Mouse (Mus musculus): Measurements from ENCODE around the gene Pnmal1. TPM values are rescaled to one million over a fixed set of nuclear protein-coding genes. Genes with fewer than 3 reads are reported as not detected.

Pnmal1 gene
- polyA plus RNA-seq, 1 experiment from 2014 or later = 53.1 TPM

GRCm38 (mm10) chr7:16993651-16994399, 34.3 kb downstream of the Pnmal1 start:
- Histone ChIP-seq H3K36me3 (no peaks in the 10 kb centered on the region), H3K9me3 (no peaks in the 10 kb centered on the region), H3K4me3 (peak overlapping the region; percentile 41), H3K27ac (replicated peaks) (peak overlapping the region; percentile 57), H3K4me1 (peaks cover 38% of the 10 kb centered on the region), H3K27me3 (no peaks in the 10 kb centered on the region), H3K4me2 (replicated peaks) (peak overlapping the region; percentile 48), H3K9ac (replicated peaks) (peak overlapping the region; percentile 44)
- peak; percentile 88 for ATAC-seq (replicated peaks)
- WGBS = 3% methylated on average over 27 of the region's 27 CpGs

- H3K4me2 ChIP-seq (replicated peaks) = peak overlapping the region; percentile 48
- no peak for ATAC-seq (replicated peaks)
Measured at GRCm38 (mm10) chr7:16994400-16994799, 34.9 kb downstream of the Pnmal1 start.

GRCm38 (mm10) chr7:16995345-16995744, 35.9 kb downstream of the Pnmal1 start:
- Histone ChIP-seq H3K27me3 (no peaks in the 10 kb centered on the region), H3K4me1 (peaks cover 38% of the 10 kb centered on the region), H3K36me3 (no peaks in the 10 kb centered on the region), H3K9ac (replicated peaks) (no peak overlapping the region), H3K4me2 (replicated peaks) (peak overlapping the region; percentile 48), H3K4me3 (peak overlapping the region; percentile 41; the same call in 1 of the 2 replicates), H3K27ac (replicated peaks) (0 out of 2 replicates have a peak overlapping the region, but pooled peaks have one; percentile 19), H3K9me3 (no peaks in the 10 kb centered on the region)
- ATAC-seq (replicated peaks) = no peak
- WGBS = 84% methylated on average over 4 of the region's 4 CpGs

More at GRCm38 (mm10) chr7:16994400-16994799, 34.9 kb downstream of the Pnmal1 start:
- no peaks in the 10 kb centered on the region for H3K36me3 ChIP-seq
- H3K4me1 ChIP-seq = peaks cover 41% of the 10 kb centered on the region
- H3K27me3 ChIP-seq = no peaks in the 10 kb centered on the region
- H3K4me3 ChIP-seq = peak overlapping the region; percentile 41
- H3K9me3 ChIP-seq = no peaks in the 10 kb centered on the region
- H3K27ac ChIP-seq (replicated peaks) = peak overlapping the region; percentile 57
- peak overlapping the region; percentile 44 for H3K9ac ChIP-seq (replicated peaks)
- WGBS = 7% methylated on average over 20 of the region's 20 CpGs

GRCm38 (mm10) chr7:16999233-16999632, 39.8 kb downstream of the Pnmal1 start:
- Histone ChIP-seq H3K9ac (replicated peaks) (no peak overlapping the region), H3K27me3 (no peaks in the 10 kb centered on the region), H3K36me3 (0 out of 2 replicates have a peak, but pooled peaks cover 2% of the 10 kb centered on the region), H3K4me2 (replicated peaks) (no peak overlapping the region), H3K4me3 (no peak overlapping the region), H3K4me1 (peaks cover 16% of the 10 kb centered on the region), H3K9me3 (no peaks in the 10 kb centered on the region), H3K27ac (replicated peaks) (no peak overlapping the region)
- 75% methylated on average over 4 of the region's 4 CpGs for WGBS
- no peak for ATAC-seq (replicated peaks)

GRCm38 (mm10) chr7:16999650-17000049, 40.2 kb downstream of the Pnmal1 start:
- no peak overlapping the region for H3K9ac ChIP-seq (replicated peaks)
- peaks cover 11% of the 10 kb centered on the region for H3K4me1 ChIP-seq
- no peak overlapping the region for H3K4me3 ChIP-seq
- no peaks in the 10 kb centered on the region for H3K9me3 ChIP-seq
- WGBS = 23% methylated on average over 4 of the region's 4 CpGs
- no peak for ATAC-seq (replicated peaks)
- H3K36me3 ChIP-seq = peaks cover 6% of the 10 kb centered on the region
- no peaks in the 10 kb centered on the region for H3K27me3 ChIP-seq
- H3K4me2 ChIP-seq (replicated peaks) = no peak overlapping the region
- no peak overlapping the region for H3K27ac ChIP-seq (replicated peaks)

- peaks cover 5% of the 10 kb centered on the region for H3K4me1 ChIP-seq
- no peaks in the 10 kb centered on the region for H3K27me3 ChIP-seq
- no peaks in the 10 kb centered on the region for H3K9me3 ChIP-seq
- peak; percentile 67 for ATAC-seq (replicated peaks)
- 13% methylated on average over 7 of the region's 7 CpGs for WGBS
- 0 out of 2 replicates have a peak overlapping the region, but pooled peaks have one; percentile 17 for H3K27ac ChIP-seq (replicated peaks)
- peaks cover 35% of the 10 kb centered on the region for H3K36me3 ChIP-seq
- no peak overlapping the region for H3K4me2 ChIP-seq (replicated peaks)
- no peak overlapping the region for H3K9ac ChIP-seq (replicated peaks)
- H3K4me3 ChIP-seq = no peak overlapping the region
Measured at GRCm38 (mm10) chr7:17002375-17003195, 43.1 kb downstream of the Pnmal1 start.

- Histone ChIP-seq H3K4me2 (replicated peaks) (no peak overlapping the region), H3K27ac (replicated peaks) (0 out of 2 replicates have a peak overlapping the region, but pooled peaks have one; percentile 17), H3K4me3 (no peak overlapping the region), H3K9ac (replicated peaks) (no peak overlapping the region), H3K9me3 (no peaks in the 10 kb centered on the region), H3K27me3 (no peaks in the 10 kb centered on the region), H3K36me3 (peaks cover 43% of the 10 kb centered on the region), H3K4me1 (peaks cover 5% of the 10 kb centered on the region)
- WGBS = 87% methylated on average over 7 of the region's 7 CpGs
- no peak for ATAC-seq (replicated peaks)
Measured at GRCm38 (mm10) chr7:17003230-17003960, 43.9 kb downstream of the Pnmal1 start.

GRCm38 (mm10) chr7:17004716-17005115, 45.2 kb downstream of the Pnmal1 start:
- H3K9me3 ChIP-seq = no peaks in the 10 kb centered on the region
- H3K4me2 ChIP-seq (replicated peaks) = no peak overlapping the region
- H3K27ac ChIP-seq (replicated peaks) = no peak overlapping the region
- no peak overlapping the region for H3K4me3 ChIP-seq
- H3K4me1 ChIP-seq = no peaks in the 10 kb centered on the region; the same call in 1 of the 2 replicates
- no peak for ATAC-seq (replicated peaks)
- WGBS = 82% methylated on average over 7 of the region's 7 CpGs
- H3K9ac ChIP-seq (replicated peaks) = no peak overlapping the region
- H3K36me3 ChIP-seq = peaks cover 54% of the 10 kb centered on the region
- H3K27me3 ChIP-seq = no peaks in the 10 kb centered on the region

GRCm38 (mm10) chr7:17007300-17007699, 47.8 kb downstream of the Pnmal1 start:
- no peak overlapping the region for H3K9ac ChIP-seq (replicated peaks)
- no peaks in the 10 kb centered on the region for H3K4me1 ChIP-seq
- no peak overlapping the region for H3K4me2 ChIP-seq (replicated peaks)
- H3K36me3 ChIP-seq = peaks cover 75% of the 10 kb centered on the region
- no peak for ATAC-seq (replicated peaks)
- no peak overlapping the region for H3K4me3 ChIP-seq
- no peaks in the 10 kb centered on the region for H3K9me3 ChIP-seq
- WGBS = 83% methylated on average over 4 of the region's 4 CpGs
- H3K27ac ChIP-seq (replicated peaks) = no peak overlapping the region
- no peaks in the 10 kb centered on the region for H3K27me3 ChIP-seq

- no peak overlapping the region for H3K9ac ChIP-seq (replicated peaks)
- no peak overlapping the region for H3K4me2 ChIP-seq (replicated peaks)
- no peaks in the 10 kb centered on the region for H3K9me3 ChIP-seq
- WGBS = 92% methylated on average over 16 of the region's 16 CpGs
- peaks cover 90% of the 10 kb centered on the region for H3K36me3 ChIP-seq
- no peak for ATAC-seq (replicated peaks)
- H3K27me3 ChIP-seq = no peaks in the 10 kb centered on the region
- H3K4me1 ChIP-seq = no peaks in the 10 kb centered on the region
- H3K27ac ChIP-seq (replicated peaks) = no peak overlapping the region
- no peak overlapping the region for H3K4me3 ChIP-seq
Measured at GRCm38 (mm10) chr7:17009326-17010009, 50.0 kb downstream of the Pnmal1 start.

GRCm38 (mm10) chr7:17010010-17010347, 50.5 kb downstream of the Pnmal1 start:
- Histone ChIP-seq H3K36me3 (peaks cover 90% of the 10 kb centered on the region), H3K27ac (replicated peaks) (no peak overlapping the region)
- ATAC-seq (replicated peaks) = no peak

More at GRCm38 (mm10) chr7:17010010-17010347, 50.5 kb downstream of the Pnmal1 start:
- H3K4me2 ChIP-seq (replicated peaks) = no peak overlapping the region
- H3K4me3 ChIP-seq = no peak overlapping the region
- no peaks in the 10 kb centered on the region for H3K4me1 ChIP-seq
- WGBS = 90% methylated on average over 5 of the region's 5 CpGs
- no peaks in the 10 kb centered on the region for H3K9me3 ChIP-seq
- H3K9ac ChIP-seq (replicated peaks) = no peak overlapping the region
- H3K27me3 ChIP-seq = no peaks in the 10 kb centered on the region

All from forebrain, embryonic 15.5 days (tissue).